Mouse (Mus musculus) stomach, postnatal 0 days (tissue): ENCODE results near the gene Speer4d.
"Not testable (repeated sequence)": the region's sequence is repeated elsewhere in the genome, so short reads cannot be mapped to it uniquely, and the experiment has no call there.

Experiments
- CTCF ChIP-seq: IDR thresholded peaks from 2 replicates; pipeline ENCODE4 v1.5.1; 2016; ENCODE audit warnings: antibody characterized with exemption, low read depth, mild to moderate bottlenecking, moderate library complexity
- EP300 ChIP-seq: optimal IDR thresholded peaks from 2 replicates; pipeline ENCODE3; 2016; ENCODE audit warnings: antibody characterized with exemption

DNA sequence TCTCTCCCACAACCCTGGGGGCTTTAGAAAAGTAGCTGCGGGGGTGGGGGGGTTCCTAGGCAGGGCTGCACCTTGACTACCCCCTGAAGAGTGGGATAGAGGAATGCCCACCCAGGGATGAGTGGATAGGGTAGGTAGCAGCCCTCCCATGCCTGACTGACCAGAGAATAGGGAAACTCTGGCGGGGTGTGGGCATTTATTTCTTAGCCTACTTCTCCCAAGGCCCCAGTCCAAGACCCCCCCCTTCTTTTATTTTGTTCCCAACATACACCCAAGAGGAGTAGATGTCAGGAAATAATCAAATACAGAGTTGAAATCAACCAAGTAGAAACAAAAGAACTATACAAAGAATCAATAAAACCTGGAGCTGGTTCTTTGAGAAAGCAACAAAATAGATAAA, 18.8 kb downstream of the Speer4d start:
- TF ChIP-seq CTCF, EP300: not testable (repeated sequence)
